Mouse (Mus musculus) stomach, embryonic 16.5 days (tissue): ENCODE measurements around the gene Clip3. TPM values are rescaled to one million over a fixed set of nuclear protein-coding genes. Genes with fewer than 3 reads are reported as not detected.

Experiments used
- ATAC-seq: fragments of 200-750 bp; cut with Nextera tagmentation; 2 replicates; pipeline ENCODE4 v1.8.0; 2017; ENCODE audit warnings: moderate number of reproducible peaks, moderate TSS enrichment; ENCODE audit not compliant: insufficient read depth, low FRiP score
- H3K27ac ChIP-seq: fragments of 300-500 bp; sonication (generic); 2 replicates; pipeline ENCODE4 v1.5.1; 2014; ENCODE audit warnings: low read length
- H3K27me3 ChIP-seq: fragments of 300-500 bp; sonication (generic); 2 replicates; pipeline ENCODE4 v1.6.1; 2014; ENCODE audit warnings: low read length, control low read depth, mixed read lengths; ENCODE audit not compliant: control insufficient read depth, insufficient read depth
- H3K36me3 ChIP-seq: fragments of 300-500 bp; sonication (generic); 2 replicates; pipeline ENCODE4 v1.6.1; 2014; ENCODE audit warnings: low read length; ENCODE audit not compliant: control insufficient read depth, insufficient read depth
- H3K4me1 ChIP-seq: fragments of 300-500 bp; sonication (generic); 2 replicates; pipeline ENCODE4 v1.6.1; 2014; ENCODE audit warnings: low read length, control low read depth, mixed read lengths; ENCODE audit not compliant: control insufficient read depth, insufficient read depth
- H3K4me2 ChIP-seq: fragments of 300-500 bp; sonication (generic); 2 replicates; pipeline ENCODE4 v1.6.1; 2014; ENCODE audit warnings: low read depth, low read length, mixed read lengths
- H3K4me3 ChIP-seq: fragments of 300-500 bp; sonication (generic); replicated peaks from 2 replicates; pipeline ENCODE4 v1.5.1; 2014; ENCODE audit warnings: mild to moderate bottlenecking, low read length
- H3K9ac ChIP-seq: fragments of 300-500 bp; sonication (generic); 2 replicates; pipeline ENCODE4 v1.6.1; 2014; ENCODE audit warnings: low read length
- H3K9me3 ChIP-seq: fragments of 300-500 bp; sonication (generic); replicated peaks from 2 replicates; pipeline ENCODE4 v1.6.1; 2016; ENCODE audit warnings: low read length, control low read depth; ENCODE audit not compliant: control insufficient read depth
- WGBS: fragments of 180-500 bp; shearing (Covaris S2); extraction: QIAGEN DNeasy Blood & Tissue Kit; methylation state at CpG from one replicate; pipeline ENCODE4 v1.1.7; 2014; 5-methylcytosine and 5-hydroxymethylcytosine counted together
- polyA plus RNA-seq: library from polyadenylated mRNA; unstranded; fragments of >200 nt; fragmentation: Nextera tagmentation; extraction: Ambion mirVana; gene quantifications from 2 replicates; pipeline ENCODE4 v1.2.1, GENCODE M21; 2015

Clip3 gene
- polyA plus RNA-seq, 1 experiment from 2014 or later, result 21.4 TPM

GRCm38 (mm10) chr7:30289071-30289713 lies 2.3 kb upstream of the Clip3 start:
- H3K36me3 ChIP-seq, result no peaks in the 10 kb centered on the region
- H3K4me3 ChIP-seq, result no peak overlapping the region
- WGBS, result 71% methylated on average over 7 of the region's 7 CpGs
- H3K27ac ChIP-seq, result no peak overlapping the region
- no peaks in the 10 kb centered on the region for H3K27me3 ChIP-seq
- no peak for ATAC-seq
- H3K9ac ChIP-seq, result no peak overlapping the region
- 0 out of 2 replicates have a peak, but pooled peaks cover 6% of the 10 kb centered on the region for H3K4me1 ChIP-seq
- no peaks in the 10 kb centered on the region for H3K9me3 ChIP-seq
- no peak overlapping the region for H3K4me2 ChIP-seq

- Histone ChIP-seq H3K27ac (no peak overlapping the region), H3K9ac (no peak overlapping the region; the same call in 1 of the 2 replicates), H3K4me3 (no peak overlapping the region), H3K36me3 (no peaks in the 10 kb centered on the region), H3K27me3 (no peaks in the 10 kb centered on the region), H3K9me3 (no peaks in the 10 kb centered on the region), H3K4me2 (no peak overlapping the region), H3K4me1 (0 out of 2 replicates have a peak, but pooled peaks cover 10% of the 10 kb centered on the region)
- WGBS, result 53% methylated on average over 10 of the region's 10 CpGs
- ATAC-seq, result no peak
These were observed 1.7 kb upstream of the Clip3 start for GRCm38 (mm10) chr7:30289714-30290399.

GRCm38 (mm10) chr7:30293795-30294194 lies 2.3 kb downstream of the Clip3 start:
- H3K4me2 ChIP-seq, result no peak overlapping the region
- H3K36me3 ChIP-seq, result no peaks in the 10 kb centered on the region
- 0 out of 2 replicates have a peak, but pooled peaks cover 10% of the 10 kb centered on the region for H3K4me1 ChIP-seq
- no peaks in the 10 kb centered on the region for H3K27me3 ChIP-seq
- no peak for ATAC-seq
- H3K9ac ChIP-seq, result no peak overlapping the region
- H3K9me3 ChIP-seq, result no peaks in the 10 kb centered on the region
- no peak overlapping the region for H3K4me3 ChIP-seq
- WGBS, result 79% methylated on average over 13 of the region's 13 CpGs
- no peak overlapping the region for H3K27ac ChIP-seq

GRCm38 (mm10) chr7:30294296-30294695 lies 2.8 kb downstream of the Clip3 start:
- H3K9ac ChIP-seq, result no peak overlapping the region
- ATAC-seq, result no peak
- no peaks in the 10 kb centered on the region for H3K36me3 ChIP-seq

GRCm38 (mm10) chr7:30295103-30295502 lies 3.6 kb downstream of the Clip3 start:
- Histone ChIP-seq H3K4me3 (no peak overlapping the region), H3K36me3 (no peaks in the 10 kb centered on the region), H3K27ac (no peak overlapping the region), H3K9ac (no peak overlapping the region), H3K9me3 (no peaks in the 10 kb centered on the region), H3K4me2 (no peak overlapping the region), H3K27me3 (no peaks in the 10 kb centered on the region), H3K4me1 (0 out of 2 replicates have a peak, but pooled peaks cover 10% of the 10 kb centered on the region)
- no peak for ATAC-seq
- WGBS, result 49% methylated on average over 10 of the region's 10 CpGs

More at GRCm38 (mm10) chr7:30294296-30294695, 2.8 kb downstream of the Clip3 start:
- no peak overlapping the region for H3K4me2 ChIP-seq
- H3K27me3 ChIP-seq, result no peaks in the 10 kb centered on the region
- H3K9me3 ChIP-seq, result no peaks in the 10 kb centered on the region
- H3K27ac ChIP-seq, result no peak overlapping the region
- H3K4me1 ChIP-seq, result 0 out of 2 replicates have a peak, but pooled peaks cover 10% of the 10 kb centered on the region
- no peak overlapping the region for H3K4me3 ChIP-seq
- 80% methylated on average over 5 of the region's 5 CpGs for WGBS

- no peaks in the 10 kb centered on the region for H3K36me3 ChIP-seq
- H3K4me2 ChIP-seq, result no peak overlapping the region
- ATAC-seq, result no peak
- H3K9me3 ChIP-seq, result no peaks in the 10 kb centered on the region
- 0 out of 2 replicates have a peak, but pooled peaks cover 10% of the 10 kb centered on the region for H3K4me1 ChIP-seq
- no peak overlapping the region for H3K9ac ChIP-seq
- H3K27me3 ChIP-seq, result no peaks in the 10 kb centered on the region
- no peak overlapping the region for H3K27ac ChIP-seq
- H3K4me3 ChIP-seq, result no peak overlapping the region
- WGBS, result 90% methylated on average over 15 of the region's 15 CpGs
These were observed 5.3 kb downstream of the Clip3 start for GRCm38 (mm10) chr7:30296816-30297215.

GRCm38 (mm10) chr7:30297266-30297665 lies 5.7 kb downstream of the Clip3 start:
- Histone ChIP-seq H3K27ac (no peak overlapping the region), H3K4me3 (no peak overlapping the region), H3K9ac (no peak overlapping the region), H3K4me1 (0 out of 2 replicates have a peak, but pooled peaks cover 6% of the 10 kb centered on the region), H3K9me3 (no peaks in the 10 kb centered on the region), H3K27me3 (no peaks in the 10 kb centered on the region), H3K4me2 (no peak overlapping the region), H3K36me3 (no peaks in the 10 kb centered on the region)
- no peak for ATAC-seq
- WGBS, result 81% methylated on average over 16 of the region's 16 CpGs

- no peak for ATAC-seq
- Histone ChIP-seq H3K4me2 (no peak overlapping the region), H3K4me1 (no peaks in the 10 kb centered on the region), H3K4me3 (no peak overlapping the region), H3K9me3 (no peaks in the 10 kb centered on the region), H3K27ac (no peak overlapping the region), H3K27me3 (no peaks in the 10 kb centered on the region), H3K9ac (no peak overlapping the region), H3K36me3 (0 out of 2 replicates have a peak, but pooled peaks cover 2% of the 10 kb centered on the region)
- WGBS, result 48% methylated on average over 3 of the region's 3 CpGs
These were observed 9.4 kb downstream of the Clip3 start for GRCm38 (mm10) chr7:30300914-30301313.

- ATAC-seq, result no peak
- Histone ChIP-seq H3K4me1 (peaks cover 13% of the 10 kb centered on the region), H3K9me3 (no peaks in the 10 kb centered on the region), H3K27ac (no peak overlapping the region), H3K4me2 (no peak overlapping the region), H3K36me3 (0 out of 2 replicates have a peak, but pooled peaks cover 2% of the 10 kb centered on the region), H3K9ac (no peak overlapping the region), H3K27me3 (no peaks in the 10 kb centered on the region), H3K4me3 (no peak overlapping the region)
- WGBS, result 91% methylated on average over 16 of the region's 16 CpGs
These were observed 14.7 kb downstream of the Clip3 start for GRCm38 (mm10) chr7:30306083-30306779.
